Mouse (Mus musculus): ENCODE results near the gene Dvl1. TPM values are rescaled to one million over a fixed set of nuclear protein-coding genes. Genes with fewer than 3 reads are reported as not detected.

Gene Dvl1
- polyA plus RNA-seq, 1 experiment from 2014 or later, result 14.7 TPM

- Histone ChIP-seq H3K36me3 (peaks cover 25% of the 10 kb centered on the region), H3K27me3 (peaks cover 8% of the 10 kb centered on the region; the same call in 1 of the 2 replicates), H3K4me3 (replicated peaks) (peak overlapping the region; percentile 52), H3K9ac (replicated peaks) (peak overlapping the region; percentile 59), H3K27ac (peak overlapping the region; percentile 63; the same call in 1 of the 2 replicates), H3K4me1 (replicated peaks) (peaks cover 30% of the 10 kb centered on the region), H3K4me2 (peak overlapping the region; percentile 98), H3K9me3 (no peaks in the 10 kb centered on the region)
- peak; percentile 35; the same call in 1 of the 2 replicates for ATAC-seq (ENCODE audit: insufficient number of reproducible peaks, insufficient read depth, low FRiP score, low TSS enrichment, low read depth)
- WGBS, result 10% methylated on average over 8 of the region's 8 CpGs
Measured at GRCm38 (mm10) chr4:155840076-155841002, 6.9 kb upstream of the Dvl1 start.

- Histone ChIP-seq H3K9ac (replicated peaks) (peak overlapping the region; percentile 59), H3K27ac (peak overlapping the region; percentile 62; the same call in 1 of the 2 replicates), H3K27me3 (peaks cover 8% of the 10 kb centered on the region; the same call in 1 of the 2 replicates), H3K4me2 (peak overlapping the region; percentile 98), H3K9me3 (no peaks in the 10 kb centered on the region), H3K4me1 (replicated peaks) (peaks cover 30% of the 10 kb centered on the region), H3K4me3 (replicated peaks) (peak overlapping the region; percentile 52), H3K36me3 (peaks cover 25% of the 10 kb centered on the region)
- under 1% methylated on average over 32 of the region's 32 CpGs for WGBS
- ATAC-seq (ENCODE audit: insufficient number of reproducible peaks, insufficient read depth, low FRiP score, low TSS enrichment, low read depth), result peak; percentile 21; the same call in 1 of the 2 replicates
Measured at GRCm38 (mm10) chr4:155841003-155841454, 6.2 kb upstream of the Dvl1 start.

- Histone ChIP-seq H3K4me2 (peak overlapping the region; percentile 98), H3K9ac (replicated peaks) (peak overlapping the region; percentile 59; the same call in 1 of the 2 replicates), H3K4me1 (replicated peaks) (peaks cover 35% of the 10 kb centered on the region), H3K27ac (no peak overlapping the region), H3K9me3 (no peaks in the 10 kb centered on the region), H3K4me3 (replicated peaks) (peak overlapping the region; percentile 52; the same call in 1 of the 2 replicates), H3K27me3 (peaks cover 8% of the 10 kb centered on the region; the same call in 1 of the 2 replicates), H3K36me3 (peaks cover 25% of the 10 kb centered on the region)
- ATAC-seq (ENCODE audit: insufficient number of reproducible peaks, insufficient read depth, low FRiP score, low TSS enrichment, low read depth), result 0 out of 2 replicates have a peak, but pooled peaks have one; percentile 2
- 43% methylated on average over 38 of the region's 38 CpGs for WGBS
Measured at GRCm38 (mm10) chr4:155841651-155842270, 5.4 kb upstream of the Dvl1 start.

GRCm38 (mm10) chr4:155843231-155843630, 4.0 kb upstream of the Dvl1 start:
- peaks cover 25% of the 10 kb centered on the region for H3K36me3 ChIP-seq
- peaks cover 42% of the 10 kb centered on the region for H3K4me1 ChIP-seq (replicated peaks)
- H3K4me3 ChIP-seq (replicated peaks), result no peak overlapping the region
- H3K27me3 ChIP-seq, result peaks cover 8% of the 10 kb centered on the region; the same call in 1 of the 2 replicates
- no peak overlapping the region for H3K9ac ChIP-seq (replicated peaks)
- no peak overlapping the region for H3K27ac ChIP-seq
- no peaks in the 10 kb centered on the region for H3K9me3 ChIP-seq
- no peak overlapping the region for H3K4me2 ChIP-seq
- whole genome bisulfite sequencing, result 90% methylated on average over 5 of the region's 5 CpGs
- no peak for ATAC-seq (ENCODE audit: insufficient number of reproducible peaks, insufficient read depth, low FRiP score, low TSS enrichment, low read depth)

GRCm38 (mm10) chr4:155847591-155848352, 570 bp downstream of the Dvl1 start:
- peak overlapping the region; percentile 73 for H3K9ac ChIP-seq (replicated peaks)
- peak overlapping the region; percentile 92 for H3K4me2 ChIP-seq
- H3K4me1 ChIP-seq (replicated peaks), result peaks cover 20% of the 10 kb centered on the region
- H3K27ac ChIP-seq, result no peak overlapping the region; the same call in 1 of the 2 replicates
- no peak; the same call in 1 of the 2 replicates for ATAC-seq (ENCODE audit: insufficient number of reproducible peaks, insufficient read depth, low FRiP score, low TSS enrichment, low read depth)
- H3K36me3 ChIP-seq, result peaks cover 15% of the 10 kb centered on the region
- H3K4me3 ChIP-seq (replicated peaks), result peak overlapping the region; percentile 73
- H3K9me3 ChIP-seq, result no peaks in the 10 kb centered on the region
- H3K27me3 ChIP-seq, result no peaks in the 10 kb centered on the region
- 3% methylated on average over 50 of the region's 69 CpGs for WGBS

- Histone ChIP-seq H3K4me2 (peak overlapping the region; percentile 92), H3K4me1 (replicated peaks) (peaks cover 20% of the 10 kb centered on the region), H3K27ac (no peak overlapping the region), H3K36me3 (peaks cover 14% of the 10 kb centered on the region), H3K4me3 (replicated peaks) (peak overlapping the region; percentile 73), H3K27me3 (no peaks in the 10 kb centered on the region), H3K9ac (replicated peaks) (peak overlapping the region; percentile 73; the same call in 1 of the 2 replicates), H3K9me3 (no peaks in the 10 kb centered on the region)
- 69% methylated on average over 7 of the region's 7 CpGs for WGBS
- no peak for ATAC-seq (ENCODE audit: insufficient number of reproducible peaks, insufficient read depth, low FRiP score, low TSS enrichment, low read depth)
Measured at GRCm38 (mm10) chr4:155848434-155849095, 1.4 kb downstream of the Dvl1 start.

GRCm38 (mm10) chr4:155849391-155849790, 2.2 kb downstream of the Dvl1 start:
- no peaks in the 10 kb centered on the region for H3K9me3 ChIP-seq
- no peak overlapping the region for H3K9ac ChIP-seq (replicated peaks)
- H3K4me3 ChIP-seq (replicated peaks), result no peak overlapping the region
- peaks cover 20% of the 10 kb centered on the region for H3K4me1 ChIP-seq (replicated peaks)
- H3K27ac ChIP-seq, result no peak overlapping the region
- H3K4me2 ChIP-seq, result no peak overlapping the region
- ATAC-seq (ENCODE audit: insufficient number of reproducible peaks, insufficient read depth, low FRiP score, low TSS enrichment, low read depth), result no peak
- peaks cover 13% of the 10 kb centered on the region for H3K36me3 ChIP-seq
- 87% methylated on average over 2 of the region's 2 CpGs for WGBS
- H3K27me3 ChIP-seq, result no peaks in the 10 kb centered on the region

- no peaks in the 10 kb centered on the region for H3K27me3 ChIP-seq
- H3K36me3 ChIP-seq, result peaks cover 18% of the 10 kb centered on the region
- 96% methylated on average over 3 of the region's 3 CpGs for WGBS
- no peak overlapping the region for H3K27ac ChIP-seq
- peaks cover 20% of the 10 kb centered on the region for H3K4me1 ChIP-seq (replicated peaks)
- no peak for ATAC-seq (ENCODE audit: insufficient number of reproducible peaks, insufficient read depth, low FRiP score, low TSS enrichment, low read depth)
- H3K4me2 ChIP-seq, result no peak overlapping the region
- H3K9me3 ChIP-seq, result no peaks in the 10 kb centered on the region
- no peak overlapping the region for H3K4me3 ChIP-seq (replicated peaks)
- no peak overlapping the region for H3K9ac ChIP-seq (replicated peaks)
Measured at GRCm38 (mm10) chr4:155849792-155850451, 2.7 kb downstream of the Dvl1 start.

GRCm38 (mm10) chr4:155851368-155851767, 4.2 kb downstream of the Dvl1 start:
- H3K27me3 ChIP-seq, result no peaks in the 10 kb centered on the region
- H3K4me2 ChIP-seq, result no peak overlapping the region
- WGBS, result 94% methylated on average over 3 of the region's 3 CpGs
- peaks cover 33% of the 10 kb centered on the region for H3K36me3 ChIP-seq
- no peak overlapping the region for H3K27ac ChIP-seq
- H3K9ac ChIP-seq (replicated peaks), result no peak overlapping the region
- no peak for ATAC-seq (ENCODE audit: insufficient number of reproducible peaks, insufficient read depth, low FRiP score, low TSS enrichment, low read depth)
- H3K9me3 ChIP-seq, result no peaks in the 10 kb centered on the region
- H3K4me1 ChIP-seq (replicated peaks), result peaks cover 19% of the 10 kb centered on the region
- no peak overlapping the region for H3K4me3 ChIP-seq (replicated peaks)

- Histone ChIP-seq H3K27ac (no peak overlapping the region), H3K27me3 (no peaks in the 10 kb centered on the region), H3K4me2 (no peak overlapping the region), H3K36me3 (peaks cover 39% of the 10 kb centered on the region), H3K4me1 (replicated peaks) (peaks cover 13% of the 10 kb centered on the region), H3K9ac (replicated peaks) (no peak overlapping the region), H3K4me3 (replicated peaks) (no peak overlapping the region), H3K9me3 (no peaks in the 10 kb centered on the region)
- ATAC-seq (ENCODE audit: insufficient number of reproducible peaks, insufficient read depth, low FRiP score, low TSS enrichment, low read depth), result no peak
- 80% methylated on average over 2 of the region's 2 CpGs for WGBS
Measured at GRCm38 (mm10) chr4:155851951-155852411, 4.8 kb downstream of the Dvl1 start.

All from limb, embryonic 12.5 days (tissue).